In the genomic region with DNA sequence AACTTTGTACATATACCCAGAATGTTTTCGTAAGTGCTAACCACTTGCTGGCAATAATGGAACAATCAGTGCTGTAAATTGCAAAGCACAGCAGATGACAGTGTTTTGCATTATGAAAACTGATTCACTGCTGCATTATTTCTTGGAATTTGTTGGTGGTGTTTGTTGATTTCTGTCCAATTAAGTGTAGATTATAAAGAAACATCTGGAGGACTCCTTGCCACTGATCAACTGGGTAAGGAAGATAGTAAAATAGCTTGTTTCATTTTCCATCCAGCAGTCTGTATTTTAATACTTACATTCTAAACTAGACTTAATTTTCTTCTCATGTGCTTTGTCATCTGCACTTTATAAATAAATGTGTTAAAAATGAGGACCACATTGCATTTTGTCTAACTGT, we compare ENCODE assay signal across 26 mouse cellular contexts.
"Had no signal": no experiment of that assay in that cellular context is flagged by ENCODE, and none has a peak within 500 bp of the region (broad histone marks: within the 10 kb centered on the region; RNA-seq: fewer than 3 reads in every experiment).

No protein-coding gene starts in this region.

- H3K4me3 ChIP-seq: gastrocnemius, adult 2 months; heart, adult 2 months; heart, embryonic 13.5 days; heart, embryonic 15.5 days; hindbrain, embryonic 13.5 days; hindbrain, embryonic 15.5 days; kidney, embryonic 15.5 days; limb, embryonic 13.5 days; limb, embryonic 15.5 days had no signal

- H3K27ac ChIP-seq: gastrocnemius, adult 2 months; heart, adult 2 months; heart, embryonic 13.5 days; heart, embryonic 15.5 days; hindbrain, embryonic 13.5 days; hindbrain, embryonic 15.5 days; hindbrain, postnatal 0 days; kidney, embryonic 15.5 days; kidney, postnatal 0 days; limb, embryonic 13.5 days; limb, embryonic 15.5 days had no signal

- H3K36me3 ChIP-seq: heart, embryonic 13.5 days; heart, embryonic 15.5 days; hindbrain, embryonic 13.5 days; hindbrain, embryonic 15.5 days; kidney, embryonic 15.5 days; limb, embryonic 13.5 days; limb, embryonic 15.5 days had no signal

- H3K9me3 ChIP-seq: heart, embryonic 13.5 days; heart, embryonic 15.5 days; hindbrain, embryonic 13.5 days; hindbrain, embryonic 15.5 days; kidney, embryonic 15.5 days; limb, embryonic 13.5 days; limb, embryonic 15.5 days had no signal

- H3K9ac ChIP-seq: heart, embryonic 13.5 days; heart, embryonic 15.5 days; hindbrain, embryonic 13.5 days; hindbrain, embryonic 15.5 days; kidney, embryonic 15.5 days; limb, embryonic 13.5 days; limb, embryonic 15.5 days had no signal

- H3K27me3 ChIP-seq: heart, embryonic 13.5 days; heart, embryonic 15.5 days; hindbrain, embryonic 13.5 days; hindbrain, embryonic 15.5 days; kidney, embryonic 15.5 days; limb, embryonic 13.5 days; limb, embryonic 15.5 days had no signal

- DNase-seq: gastrocnemius, adult 2 months; gastrocnemius, postnatal 14 days; gastrocnemius, postnatal 36 days; heart, adult 11 months; heart, adult 2 months; heart, postnatal 14 days; heart, postnatal 36 days; kidney, adult 11 months; kidney, adult 2 months; kidney, adult 9 months; kidney, postnatal 14 days; kidney, postnatal 36 days; layer of hippocampus, adult 9-11 months; layer of hippocampus, postnatal 36 days; left cerebral cortex, postnatal 4 days had no signal

- H3K4me2 ChIP-seq: heart, embryonic 11.5 days; heart, embryonic 13.5 days; heart, embryonic 15.5 days; hindbrain, embryonic 13.5 days; hindbrain, embryonic 15.5 days; kidney, embryonic 15.5 days; limb, embryonic 13.5 days; limb, embryonic 15.5 days had no signal

- H3K4me1 ChIP-seq: heart, embryonic 13.5 days; heart, embryonic 15.5 days; hindbrain, embryonic 13.5 days; hindbrain, embryonic 15.5 days; kidney, embryonic 15.5 days; limb, embryonic 13.5 days; limb, embryonic 15.5 days had no signal

- ATAC-seq: hindbrain, postnatal 0 days; intestine, embryonic 16.5 days had no signal
